Mouse (Mus musculus) embryonic fibroblast, embryonic 13.5 days (primary cell): ENCODE measurements around the gene Tmem108.

Experiments
- CTCF ChIP-seq: IDR thresholded peaks from 2 replicates; pipeline ENCODE4 v1.5.1; 2011; ENCODE audit warnings: mild to moderate bottlenecking, control low read depth, low read length, moderate library complexity, borderline replicate concordance; ENCODE audit not compliant: insufficient read depth
- POLR2A ChIP-seq: IDR thresholded peaks from 2 replicates; pipeline ENCODE4 v1.6.1; 2011; ENCODE audit warnings: low read depth, mild to moderate bottlenecking, control low read depth, low read length, moderate library complexity

DNA sequence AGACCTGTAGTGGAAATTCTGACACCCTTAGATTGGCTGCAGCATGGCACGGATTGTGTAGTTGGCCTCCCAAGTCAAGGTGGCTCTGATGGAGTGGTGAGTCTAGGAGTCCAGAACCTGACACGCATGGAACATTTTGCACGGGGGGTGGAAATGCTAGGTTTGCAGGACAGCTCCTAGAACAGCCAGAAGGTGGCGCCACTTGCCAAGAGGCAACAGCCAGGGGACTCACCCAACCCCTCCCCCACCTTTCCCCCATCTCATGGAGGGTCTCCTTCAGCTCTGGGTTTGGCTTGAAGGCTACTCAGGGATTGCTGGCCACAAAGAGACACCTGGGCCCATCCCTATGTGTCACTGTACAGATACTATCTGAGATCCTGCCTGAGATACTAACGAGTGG, 292.1 kb downstream of the Tmem108 start:
- TF ChIP-seq POLR2A = no peak
- TF ChIP-seq CTCF = no peak
